Mouse (Mus musculus): ENCODE results near the gene Stk36.

GRCm38 (mm10) chr1:74600501-74601266, 561 bp upstream of the Stk36 start:
- TF ChIP-seq EP300 (IDR thresholded peaks at IDR 0.05; ENCODE audit: low read depth) (no peak), CTCF (IDR thresholded peaks at IDR 0.05; ENCODE audit: low read depth) (no peak)

Measured in heart, postnatal 0 days (tissue).